Mouse (Mus musculus): ENCODE data around the gene Nlrp3. TPM values are rescaled to one million over a fixed set of nuclear protein-coding genes. Genes with fewer than 3 reads are reported as not detected.

Nlrp3 gene
- total RNA-seq (2017): 146 and 152 TPM in 2 replicates

DNA sequence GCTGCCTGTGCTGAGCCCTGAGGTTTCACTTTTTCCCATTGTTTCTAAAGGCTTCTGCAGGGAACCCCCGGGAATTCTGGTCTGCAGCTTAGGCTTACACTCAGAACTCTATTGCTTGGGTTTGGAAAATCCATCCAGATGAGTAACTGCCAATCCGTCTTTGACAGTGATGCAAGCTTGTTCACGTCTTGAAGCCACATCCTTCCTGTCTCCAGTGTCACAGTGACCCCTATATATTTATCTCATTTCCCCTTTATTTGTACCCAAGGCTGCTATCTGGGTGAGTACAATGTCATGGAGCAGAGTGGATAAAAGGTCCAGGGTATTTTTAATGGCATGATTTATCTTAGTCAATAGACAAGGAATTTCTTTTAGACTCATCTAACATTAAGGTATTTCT, at the start of gene Nlrp3:
Gene Nlrp3, plus strand, starts transcription at position 245 of the 400 bp plus-strand sequence.
- peak; percentile 47 for ATAC-seq (ENCODE audit: extremely low read depth, insufficient number of reproducible peaks, low FRiP score, poor library complexity, severe bottlenecking)

DNA sequence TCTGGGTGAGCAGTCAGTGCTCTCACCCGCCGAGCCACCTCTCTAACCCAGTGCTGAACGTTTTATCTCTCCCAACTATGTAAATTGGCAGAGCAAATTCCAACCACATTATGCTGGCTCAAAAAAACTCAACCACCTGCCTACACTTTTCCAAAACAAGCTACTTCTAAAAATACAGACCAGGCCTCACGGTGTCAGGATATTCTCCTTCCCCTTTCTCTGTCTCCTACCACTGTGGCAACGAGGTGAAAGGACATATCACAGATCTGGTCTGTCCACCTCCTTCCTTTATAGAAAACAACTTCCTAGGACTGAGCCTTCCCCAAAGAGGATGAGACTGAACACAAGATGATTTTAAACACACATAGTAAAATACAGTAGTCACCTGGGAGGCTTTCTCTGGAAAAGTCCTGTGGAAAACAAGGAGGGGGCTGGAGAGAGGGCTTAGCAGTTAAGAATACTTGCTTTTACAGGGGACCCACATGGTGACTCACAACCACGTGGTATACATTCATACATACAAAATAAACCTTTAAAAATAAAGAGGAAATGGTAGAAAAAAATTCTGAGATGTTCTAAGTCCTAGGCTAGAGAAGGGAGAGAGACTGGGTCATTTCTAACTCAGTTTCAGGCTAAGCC, 44.6 kb upstream of the Nlrp3 start:
- no peak for ATAC-seq (ENCODE audit: extremely low read depth, insufficient number of reproducible peaks, low FRiP score, poor library complexity, severe bottlenecking)

GRCm38 (mm10) chr11:59497747-59498146, 43.6 kb upstream of the Nlrp3 start:
- ATAC-seq (ENCODE audit: extremely low read depth, insufficient number of reproducible peaks, low FRiP score, poor library complexity, severe bottlenecking): no peak

GRCm38 (mm10) chr11:59501978-59502700, 39.2 kb upstream of the Nlrp3 start:
- no peak for ATAC-seq (ENCODE audit: extremely low read depth, insufficient number of reproducible peaks, low FRiP score, poor library complexity, severe bottlenecking)

DNA sequence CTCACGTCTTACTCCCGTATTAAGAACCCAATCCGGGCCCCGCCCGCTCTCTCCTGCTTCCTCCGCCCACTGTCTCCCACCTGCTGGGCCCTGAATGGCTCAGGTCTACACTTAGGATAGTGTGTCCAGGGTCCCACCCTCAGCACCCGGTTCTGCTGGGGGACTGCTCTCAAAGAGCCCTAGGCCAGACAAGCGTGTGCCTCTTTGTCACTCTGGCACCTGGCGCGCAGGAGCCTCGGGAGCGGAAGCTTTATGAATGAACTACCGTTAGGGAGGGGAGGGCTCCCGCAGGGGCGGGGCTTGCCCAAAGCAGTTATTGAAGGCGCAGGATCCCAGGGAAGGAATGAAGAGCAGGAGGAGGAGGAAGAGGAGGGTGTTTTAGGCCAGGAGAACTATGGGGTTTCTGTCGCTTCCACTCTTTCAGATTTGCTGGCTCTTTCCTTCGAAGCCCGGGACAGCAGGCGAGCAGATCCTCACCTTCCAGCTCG, 36.0 kb upstream of the Nlrp3 start:
- ATAC-seq (ENCODE audit: extremely low read depth, insufficient number of reproducible peaks, low FRiP score, poor library complexity, severe bottlenecking): peak; percentile 44; the same call in 1 of the 2 replicates

DNA sequence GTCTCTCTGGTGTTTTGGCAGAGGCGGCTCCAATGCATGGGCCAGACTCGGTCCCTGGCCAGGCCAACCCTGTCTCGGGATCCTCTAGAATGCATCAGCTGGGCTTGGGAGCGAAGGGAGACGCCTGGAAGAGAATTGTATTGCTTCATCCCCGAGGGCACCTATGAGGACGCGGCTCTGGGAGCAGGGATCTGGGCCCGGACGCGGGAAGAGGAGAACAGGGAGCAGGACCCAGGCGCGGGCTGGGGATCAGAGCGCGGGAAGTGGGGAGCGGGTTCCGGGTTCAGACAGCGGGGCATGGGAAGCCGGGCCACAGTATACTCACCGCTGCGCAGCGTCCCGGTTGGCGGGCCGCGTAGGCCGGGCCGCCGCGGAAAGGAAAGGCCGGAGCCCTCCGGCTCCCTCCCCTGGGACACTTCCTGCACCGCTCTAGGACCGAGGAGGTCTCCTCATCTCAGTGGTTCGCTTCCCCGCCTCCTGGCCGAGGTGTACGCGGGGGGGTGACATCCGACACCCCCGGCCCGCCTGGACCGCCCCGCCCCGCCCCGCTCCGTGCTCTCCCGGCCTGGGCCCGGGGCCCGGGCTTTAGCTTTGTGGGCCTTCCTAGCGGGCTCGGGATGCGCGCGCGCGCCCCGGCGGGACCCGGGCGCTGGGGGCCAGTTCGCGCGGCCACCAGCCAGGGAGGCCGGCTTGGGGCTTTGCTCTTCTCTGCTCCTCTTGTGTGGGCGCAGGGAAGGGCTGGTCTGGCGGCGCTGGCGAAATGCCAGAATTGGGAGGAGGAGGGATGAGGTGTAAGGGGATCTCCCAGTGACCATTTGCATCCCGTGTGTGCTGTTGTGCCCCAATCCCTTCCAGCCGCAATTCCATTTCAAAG, 35.3 kb upstream of the Nlrp3 start:
- ATAC-seq (ENCODE audit: extremely low read depth, insufficient number of reproducible peaks, low FRiP score, poor library complexity, severe bottlenecking): peak; percentile 54

GRCm38 (mm10) chr11:59506713-59507074, 34.7 kb upstream of the Nlrp3 start:
- 0 out of 2 replicates have a peak, but pooled peaks have one; percentile 7 for ATAC-seq (ENCODE audit: extremely low read depth, insufficient number of reproducible peaks, low FRiP score, poor library complexity, severe bottlenecking)

DNA sequence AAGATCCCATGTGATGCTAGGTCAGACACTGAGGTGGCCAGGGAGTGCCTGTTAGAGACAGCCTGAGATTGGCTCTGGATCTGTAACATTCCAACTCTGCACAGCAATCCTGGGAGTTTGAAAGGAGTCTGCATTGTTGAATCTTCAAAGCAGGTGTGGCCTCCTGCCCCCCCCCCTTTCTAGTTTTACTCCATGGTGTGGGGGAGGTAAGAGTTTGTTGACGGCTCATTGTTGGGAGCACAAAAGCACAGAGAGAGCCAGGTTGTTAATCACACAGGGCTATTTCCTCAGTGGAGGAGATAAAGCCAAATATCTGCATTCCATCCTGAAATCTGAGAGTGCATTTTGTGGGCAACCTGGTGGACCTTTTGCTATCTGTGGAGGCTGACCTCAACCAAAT, 29.8 kb upstream of the Nlrp3 start:
- no peak for ATAC-seq (ENCODE audit: extremely low read depth, insufficient number of reproducible peaks, low FRiP score, poor library complexity, severe bottlenecking)

DNA sequence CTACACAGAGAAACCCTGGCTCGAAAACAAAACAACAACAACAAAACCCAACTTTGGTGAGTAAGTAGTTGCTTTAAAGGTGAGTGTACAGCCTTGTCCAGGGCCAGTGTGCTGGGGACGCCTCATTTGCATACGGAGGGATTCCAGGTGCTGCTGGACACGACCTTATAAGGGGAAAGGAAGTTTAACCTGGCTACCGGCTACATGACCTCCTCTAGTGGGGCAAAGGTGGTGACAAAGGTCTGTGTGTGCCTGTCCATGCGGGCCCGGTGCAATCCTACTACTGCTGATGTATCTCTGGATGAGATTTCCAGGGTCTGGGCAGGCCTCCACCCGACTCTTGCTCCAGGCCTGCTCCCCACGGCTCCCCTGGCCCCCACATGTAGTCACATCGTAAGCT, 28.6 kb upstream of the Nlrp3 start:
- no peak for ATAC-seq (ENCODE audit: extremely low read depth, insufficient number of reproducible peaks, low FRiP score, poor library complexity, severe bottlenecking)

GRCm38 (mm10) chr11:59513556-59513955, 27.8 kb upstream of the Nlrp3 start:
- no peak for ATAC-seq (ENCODE audit: extremely low read depth, insufficient number of reproducible peaks, low FRiP score, poor library complexity, severe bottlenecking)

DNA sequence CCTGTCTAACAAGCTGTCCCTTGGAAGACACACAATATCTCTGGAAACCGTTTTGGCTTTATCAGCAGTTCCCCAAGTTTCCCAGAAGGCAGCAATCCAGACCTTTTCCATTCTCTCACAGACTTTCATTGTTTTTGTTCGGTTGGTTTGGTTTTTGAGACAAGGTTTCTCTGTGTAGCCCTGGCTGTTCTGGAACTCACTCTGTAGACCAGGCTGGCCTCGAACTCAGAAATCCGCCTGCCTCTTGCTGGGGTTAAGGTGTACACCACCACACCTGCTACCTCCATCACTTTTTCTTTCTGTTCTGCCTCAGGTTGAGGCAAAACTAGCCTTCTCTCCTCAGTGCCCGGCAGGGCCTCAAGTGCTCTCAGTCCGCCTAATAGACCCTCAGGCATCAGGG, 27.0 kb upstream of the Nlrp3 start:
- ATAC-seq (ENCODE audit: extremely low read depth, insufficient number of reproducible peaks, low FRiP score, poor library complexity, severe bottlenecking): no peak

- no peak for ATAC-seq (ENCODE audit: extremely low read depth, insufficient number of reproducible peaks, low FRiP score, poor library complexity, severe bottlenecking)
Measured at GRCm38 (mm10) chr11:59514789-59515188, 26.6 kb upstream of the Nlrp3 start.

- no peak for ATAC-seq (ENCODE audit: extremely low read depth, insufficient number of reproducible peaks, low FRiP score, poor library complexity, severe bottlenecking)
Measured at GRCm38 (mm10) chr11:59517441-59517840, 23.9 kb upstream of the Nlrp3 start.

GRCm38 (mm10) chr11:59518226-59518625, 23.1 kb upstream of the Nlrp3 start:
- ATAC-seq (ENCODE audit: extremely low read depth, insufficient number of reproducible peaks, low FRiP score, poor library complexity, severe bottlenecking): no peak

DNA sequence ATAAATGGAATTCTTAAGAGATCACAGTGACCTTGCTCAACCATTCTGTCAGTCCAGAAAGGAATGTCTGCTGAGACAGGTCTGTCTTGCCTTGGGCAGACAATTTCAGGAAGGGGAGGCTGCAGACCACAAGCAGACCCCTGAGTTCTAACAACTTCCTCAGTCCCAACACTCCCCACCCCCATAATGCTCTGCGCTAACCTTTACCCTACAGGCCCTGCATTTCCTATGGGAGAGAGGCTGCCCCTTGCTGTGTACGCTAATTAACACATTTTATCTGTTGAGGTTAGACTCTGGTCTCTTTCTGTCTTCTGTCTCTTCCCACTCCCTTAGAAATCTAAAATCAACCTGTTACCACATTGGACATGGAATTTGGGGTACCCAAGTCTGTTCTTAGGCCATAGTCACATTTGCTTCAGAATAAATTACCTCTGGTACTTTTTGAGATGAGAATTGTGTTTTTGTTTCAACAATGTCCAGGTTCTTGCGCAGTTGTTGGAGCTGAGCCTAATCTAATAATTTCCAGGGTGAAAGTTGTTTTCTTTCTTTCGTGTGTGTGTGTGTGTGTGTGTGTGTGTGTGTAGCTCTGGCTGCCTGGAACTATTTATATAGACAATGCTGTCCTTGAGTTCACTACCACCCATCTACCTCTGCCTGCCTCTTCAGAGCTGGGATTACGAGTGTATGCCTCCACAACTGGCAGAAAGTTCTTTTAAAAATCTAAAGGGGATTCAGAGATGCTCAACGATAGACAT, 21.4 kb upstream of the Nlrp3 start:
- no peak for ATAC-seq (ENCODE audit: extremely low read depth, insufficient number of reproducible peaks, low FRiP score, poor library complexity, severe bottlenecking)

DNA sequence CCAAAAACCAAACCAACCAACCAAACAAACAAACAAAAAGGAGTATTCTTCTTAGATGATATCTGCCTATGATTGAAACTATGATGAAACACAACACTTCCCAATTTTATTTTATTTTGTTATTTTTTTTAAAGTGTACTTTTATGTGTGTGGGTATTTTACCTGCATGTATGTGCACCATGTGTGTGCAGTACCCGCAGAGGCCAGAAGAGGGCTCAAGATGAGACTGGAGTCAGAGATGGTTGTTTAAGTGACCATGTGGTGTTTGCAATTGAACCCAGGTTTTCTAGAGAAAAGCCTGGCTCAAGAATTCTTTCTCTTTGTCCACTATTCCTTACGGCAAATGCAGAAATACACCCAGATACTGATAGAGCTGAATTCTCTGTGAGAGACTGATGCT, 17.2 kb upstream of the Nlrp3 start:
- ATAC-seq (ENCODE audit: extremely low read depth, insufficient number of reproducible peaks, low FRiP score, poor library complexity, severe bottlenecking): no peak

GRCm38 (mm10) chr11:59525237-59525636, 16.1 kb upstream of the Nlrp3 start:
- ATAC-seq (ENCODE audit: extremely low read depth, insufficient number of reproducible peaks, low FRiP score, poor library complexity, severe bottlenecking): peak; percentile 93

DNA sequence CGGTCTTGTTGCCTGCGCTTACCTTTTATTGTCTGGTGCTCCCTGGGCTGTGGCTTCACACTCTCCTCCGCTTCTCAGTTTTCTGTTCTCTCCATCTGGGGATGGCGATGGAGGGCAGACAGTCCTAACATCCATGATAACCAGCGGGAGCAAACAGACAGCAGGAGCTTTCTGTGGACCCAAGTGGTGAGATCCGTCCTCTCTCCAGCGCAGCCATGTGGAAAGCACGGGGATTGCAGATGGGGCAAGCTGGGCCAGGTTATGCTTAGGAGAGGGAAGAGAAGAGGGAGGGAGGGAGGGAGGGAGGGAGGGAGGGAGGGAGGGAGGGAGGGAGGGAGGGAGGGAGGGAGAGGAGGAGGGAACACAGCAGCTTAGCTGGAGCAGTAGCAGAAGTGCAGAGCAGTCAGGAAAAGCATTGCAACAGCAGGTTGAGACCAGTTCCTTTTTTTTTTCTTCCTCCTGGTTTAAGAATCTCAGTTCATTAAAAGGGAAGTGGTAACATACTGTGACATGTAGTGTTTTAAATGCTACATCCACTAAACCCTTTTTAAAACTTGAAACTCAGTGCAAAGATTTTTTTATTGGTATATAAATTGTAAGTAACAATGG, 14.8 kb upstream of the Nlrp3 start, which contains the start of gene Zkscan17:
Gene Zkscan17, minus strand, starts transcription at position 280 of the 609 bp plus-strand sequence.
- peak; percentile 55 for ATAC-seq (ENCODE audit: extremely low read depth, insufficient number of reproducible peaks, low FRiP score, poor library complexity, severe bottlenecking)
